Mouse (Mus musculus): Measurements from ENCODE around the gene Cyp4f14. TPM values are rescaled to one million over a fixed set of nuclear protein-coding genes. Genes with fewer than 3 reads are reported as not detected.

Cyp4f14 gene
- polyA plus RNA-seq (2015; fragmentation: Nextera tagmentation; extraction: Ambion mirVana), result not detected in 2 replicates

- Histone ChIP-seq H3K27me3 (peaks cover 8% of the 10 kb centered on the region; the same call in 1 of the 2 replicates), H3K9me3 (replicated peaks) (no peaks in the 10 kb centered on the region; the same call in 1 of the 2 replicates), H3K36me3 (no peaks in the 10 kb centered on the region), H3K9ac (no peak within 1 kb of the TSS), H3K4me2 (no peak within 1 kb of the TSS), H3K4me1 (no peaks in the 10 kb centered on the region), H3K27ac (no peak within 1 kb of the TSS), H3K4me3 (replicated peaks) (no peak within 1 kb of the TSS)
- no peak for ATAC-seq (replicated peaks; ENCODE audit: low FRiP score)
- 57% methylated on average over 2 of the region's 2 CpGs for WGBS
These were observed at the start of gene Cyp4f14 for GRCm38 (mm10) chr17:32917131-32917530. Gene Cyp4f14 (minus strand): TSS chr17:32917342.

- peak; percentile 99 for ATAC-seq (replicated peaks; ENCODE audit: low FRiP score)
- Histone ChIP-seq H3K27me3 (no peaks in the 10 kb centered on the region), H3K9ac (peak within 1 kb of the TSS; percentile 75), H3K4me3 (replicated peaks) (peak within 1 kb of the TSS; percentile 89), H3K36me3 (no peaks in the 10 kb centered on the region), H3K4me1 (peaks cover 16% of the 10 kb centered on the region), H3K27ac (peak within 1 kb of the TSS; percentile 96), H3K4me2 (peak within 1 kb of the TSS; percentile 81), H3K9me3 (replicated peaks) (no peaks in the 10 kb centered on the region)
- under 1% methylated on average over 33 of the region's 33 CpGs for WGBS
These were observed 48.6 kb upstream of the Cyp4f14 start, which contains the start of gene Zfp472 for GRCm38 (mm10) chr17:32965623-32966290. Gene Zfp472 (plus strand): TSS chr17:32965814.

DNA sequence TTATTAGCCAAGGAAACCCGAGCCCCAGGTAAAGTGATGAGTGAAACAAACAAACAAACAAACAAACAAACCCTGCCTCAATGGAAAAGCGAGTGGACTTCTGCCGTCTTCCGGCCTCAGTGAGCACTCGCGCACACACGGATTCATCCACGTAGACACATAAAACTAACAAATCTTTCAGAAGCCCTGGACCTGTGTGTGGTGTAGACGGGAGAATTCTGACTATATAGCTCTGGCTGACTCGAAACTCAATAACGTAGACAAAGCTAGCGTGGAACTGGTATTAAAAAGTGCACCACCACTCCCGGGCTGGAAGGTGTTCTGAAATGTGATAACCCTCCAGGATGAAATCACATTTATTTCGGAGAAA lies 48.1 kb upstream of the Cyp4f14 start:
- H3K4me3 ChIP-seq (replicated peaks), result peak overlapping the region; percentile 89
- H3K27ac ChIP-seq, result peak overlapping the region; percentile 96
- peaks cover 16% of the 10 kb centered on the region for H3K4me1 ChIP-seq
- H3K9ac ChIP-seq, result peak overlapping the region; percentile 62
- H3K9me3 ChIP-seq (replicated peaks), result no peaks in the 10 kb centered on the region
- H3K36me3 ChIP-seq, result no peaks in the 10 kb centered on the region
- WGBS, result under 1% methylated on average over 14 of the region's 14 CpGs
- ATAC-seq (replicated peaks; ENCODE audit: low FRiP score), result peak; percentile 55
- no peaks in the 10 kb centered on the region for H3K27me3 ChIP-seq
- H3K4me2 ChIP-seq, result peak overlapping the region; percentile 81

GRCm38 (mm10) chr17:32951441-32951840 lies 34.3 kb upstream of the Cyp4f14 start:
- peaks cover 12% of the 10 kb centered on the region for H3K4me1 ChIP-seq
- H3K27ac ChIP-seq, result no peak overlapping the region
- no peak overlapping the region for H3K4me3 ChIP-seq (replicated peaks)
- H3K27me3 ChIP-seq, result no peaks in the 10 kb centered on the region
- no peaks in the 10 kb centered on the region for H3K36me3 ChIP-seq
- 30% methylated on average over 16 of the region's 16 CpGs for WGBS
- ATAC-seq (replicated peaks; ENCODE audit: low FRiP score), result no peak
- no peak overlapping the region for H3K9ac ChIP-seq
- H3K4me2 ChIP-seq, result 0 out of 2 replicates have a peak overlapping the region, but pooled peaks have one; percentile 19
- no peaks in the 10 kb centered on the region for H3K9me3 ChIP-seq (replicated peaks)

DNA sequence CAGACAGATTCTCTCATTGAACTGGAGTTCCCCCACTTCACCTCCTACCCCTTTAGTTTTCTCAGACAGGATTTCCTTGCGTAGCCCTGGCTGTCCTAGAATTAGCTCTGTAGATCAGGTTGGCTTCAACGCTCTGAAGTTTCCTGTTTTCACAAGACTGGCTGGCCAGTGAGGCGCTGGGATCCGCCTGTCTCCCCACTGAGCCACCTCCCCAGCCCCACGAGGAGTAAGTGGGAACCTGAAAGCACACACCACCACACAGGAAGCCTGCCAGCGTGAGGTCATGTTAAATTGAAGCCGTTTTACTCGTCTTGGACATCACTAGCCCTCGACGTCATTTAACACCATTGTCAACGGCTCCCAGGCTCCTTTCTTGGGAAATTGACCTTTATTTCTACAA lies 33.9 kb upstream of the Cyp4f14 start:
- Histone ChIP-seq H3K4me1 (peaks cover 15% of the 10 kb centered on the region), H3K9ac (no peak overlapping the region), H3K36me3 (no peaks in the 10 kb centered on the region), H3K27me3 (no peaks in the 10 kb centered on the region), H3K27ac (no peak overlapping the region), H3K9me3 (replicated peaks) (no peaks in the 10 kb centered on the region), H3K4me3 (replicated peaks) (no peak overlapping the region), H3K4me2 (no peak overlapping the region)
- no peak for ATAC-seq (replicated peaks; ENCODE audit: low FRiP score)
- 81% methylated on average over 11 of the region's 11 CpGs for WGBS

GRCm38 (mm10) chr17:32950136-32950535 lies 33.0 kb upstream of the Cyp4f14 start:
- 84% methylated on average over 3 of the region's 3 CpGs for WGBS
- Histone ChIP-seq H3K4me2 (no peak overlapping the region), H3K9me3 (replicated peaks) (no peaks in the 10 kb centered on the region), H3K4me1 (peaks cover 15% of the 10 kb centered on the region), H3K27ac (no peak overlapping the region), H3K36me3 (no peaks in the 10 kb centered on the region), H3K9ac (no peak overlapping the region), H3K4me3 (replicated peaks) (no peak overlapping the region), H3K27me3 (no peaks in the 10 kb centered on the region)
- ATAC-seq (replicated peaks; ENCODE audit: low FRiP score), result no peak

- Histone ChIP-seq H3K9ac (peak within 1 kb of the TSS; percentile 58), H3K36me3 (no peaks in the 10 kb centered on the region), H3K9me3 (replicated peaks) (no peaks in the 10 kb centered on the region), H3K27me3 (no peaks in the 10 kb centered on the region), H3K4me1 (peaks cover 15% of the 10 kb centered on the region), H3K4me3 (replicated peaks) (peak within 1 kb of the TSS; percentile 66), H3K4me2 (peak within 1 kb of the TSS; percentile 81), H3K27ac (peak within 1 kb of the TSS; percentile 84)
- WGBS, result 22% methylated on average over 12 of the region's 12 CpGs
- ATAC-seq (replicated peaks; ENCODE audit: low FRiP score), result peak; percentile 99
These were observed 30.2 kb upstream of the Cyp4f14 start, which contains the start of gene Cyp4f13 for GRCm38 (mm10) chr17:32947215-32947914. Gene Cyp4f13 (minus strand): TSS chr17:32947402.

DNA sequence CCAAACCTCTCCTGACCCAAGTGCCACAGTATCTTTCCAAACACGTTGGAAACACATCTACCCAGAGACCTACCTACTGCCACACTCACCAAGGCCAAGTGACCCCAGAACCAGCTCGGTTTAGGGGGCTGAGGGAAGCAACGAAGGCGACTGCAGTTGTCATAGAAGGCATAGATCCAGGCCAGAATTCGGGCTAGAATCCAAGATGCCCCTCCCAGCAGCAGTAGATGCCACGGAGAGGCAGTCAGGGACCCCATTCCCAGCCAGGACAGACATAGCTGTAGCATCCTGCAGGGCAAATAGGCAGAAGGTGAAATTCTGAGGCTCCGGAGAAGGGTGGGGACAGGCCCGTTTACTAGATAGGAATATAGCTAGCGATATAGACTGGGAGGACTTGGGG lies 29.6 kb upstream of the Cyp4f14 start:
- Histone ChIP-seq H3K4me3 (replicated peaks) (peak overlapping the region; percentile 66), H3K9ac (peak overlapping the region; percentile 58), H3K36me3 (no peaks in the 10 kb centered on the region), H3K9me3 (replicated peaks) (no peaks in the 10 kb centered on the region), H3K27ac (peak overlapping the region; percentile 84), H3K4me1 (peaks cover 15% of the 10 kb centered on the region), H3K27me3 (no peaks in the 10 kb centered on the region), H3K4me2 (peak overlapping the region; percentile 81)
- 59% methylated on average over 9 of the region's 9 CpGs for WGBS
- no peak for ATAC-seq (replicated peaks; ENCODE audit: low FRiP score)

DNA sequence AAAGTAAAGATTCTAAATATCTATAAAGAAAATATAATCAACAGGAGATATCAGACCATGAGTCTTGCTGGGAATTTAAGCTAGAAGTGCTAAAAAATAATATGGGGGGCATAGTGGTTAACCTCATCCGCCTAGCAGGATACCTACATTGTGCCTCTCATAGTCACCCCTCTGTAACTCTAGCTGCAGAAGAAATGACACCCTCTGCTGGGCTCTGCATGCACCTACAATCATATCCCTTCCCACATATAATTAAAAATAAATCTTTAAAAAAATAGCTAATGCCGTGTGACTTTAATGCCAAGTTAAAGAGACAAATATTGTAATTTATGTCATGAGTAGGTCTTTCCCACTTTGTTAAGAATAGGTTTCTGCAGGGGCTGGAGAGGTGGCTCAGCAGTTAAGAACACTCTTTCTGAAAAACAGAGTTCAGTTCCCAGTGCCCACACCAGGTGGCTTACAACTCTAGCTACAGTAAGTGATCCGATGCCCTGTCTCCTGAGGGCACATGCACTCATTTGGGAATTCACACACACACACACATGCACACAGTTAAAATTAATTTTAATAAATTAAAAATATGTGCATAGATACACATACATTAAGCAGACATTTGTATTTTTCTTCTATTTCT lies 27.4 kb upstream of the Cyp4f14 start:
- no peaks in the 10 kb centered on the region for H3K27me3 ChIP-seq
- H3K4me3 ChIP-seq (replicated peaks), result no peak overlapping the region
- H3K4me2 ChIP-seq, result no peak overlapping the region
- 67% methylated on average over 3 of the region's 3 CpGs for WGBS
- no peak for ATAC-seq (replicated peaks; ENCODE audit: low FRiP score)
- H3K27ac ChIP-seq, result no peak overlapping the region
- H3K36me3 ChIP-seq, result no peaks in the 10 kb centered on the region
- no peaks in the 10 kb centered on the region for H3K9me3 ChIP-seq (replicated peaks)
- no peak overlapping the region for H3K9ac ChIP-seq
- peaks cover 15% of the 10 kb centered on the region for H3K4me1 ChIP-seq

- H3K9ac ChIP-seq, result no peak overlapping the region
- H3K4me3 ChIP-seq (replicated peaks), result no peak overlapping the region
- H3K27ac ChIP-seq, result no peak overlapping the region
- WGBS, result 91% methylated on average over 3 of the region's 3 CpGs
- H3K4me1 ChIP-seq, result peaks cover 15% of the 10 kb centered on the region
- H3K9me3 ChIP-seq (replicated peaks), result no peaks in the 10 kb centered on the region
- H3K36me3 ChIP-seq, result no peaks in the 10 kb centered on the region
- no peak for ATAC-seq (replicated peaks; ENCODE audit: low FRiP score)
- no peak overlapping the region for H3K4me2 ChIP-seq
- no peaks in the 10 kb centered on the region for H3K27me3 ChIP-seq
These were observed 26.5 kb upstream of the Cyp4f14 start for GRCm38 (mm10) chr17:32943661-32944060.

DNA sequence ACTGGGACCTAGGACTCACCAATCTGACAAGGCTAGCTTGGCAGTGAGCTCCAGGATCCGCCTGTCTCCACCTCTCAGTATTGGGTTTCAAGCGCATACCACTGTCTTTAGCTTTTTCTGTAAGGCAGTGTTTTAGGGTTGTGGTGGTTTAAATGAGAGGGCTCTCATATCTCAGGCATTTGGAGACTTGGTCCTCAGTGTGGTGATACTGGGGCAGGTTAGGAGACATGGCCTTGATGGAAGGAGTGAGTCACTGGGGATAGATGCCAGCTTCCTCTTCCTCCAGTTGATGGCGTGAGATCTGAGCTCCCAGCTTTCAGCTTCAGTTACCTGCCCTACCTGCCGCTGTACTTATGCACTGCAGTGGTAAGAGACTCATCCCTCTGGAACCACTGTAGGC lies 22.7 kb upstream of the Cyp4f14 start:
- no peaks in the 10 kb centered on the region for H3K27me3 ChIP-seq
- no peaks in the 10 kb centered on the region for H3K9me3 ChIP-seq (replicated peaks)
- H3K27ac ChIP-seq, result no peak overlapping the region
- no peaks in the 10 kb centered on the region for H3K36me3 ChIP-seq
- H3K4me3 ChIP-seq (replicated peaks), result no peak overlapping the region
- no peaks in the 10 kb centered on the region for H3K4me1 ChIP-seq
- no peak for ATAC-seq (replicated peaks; ENCODE audit: low FRiP score)
- 73% methylated on average over 4 of the region's 4 CpGs for WGBS
- no peak overlapping the region for H3K4me2 ChIP-seq
- H3K9ac ChIP-seq, result no peak overlapping the region

DNA sequence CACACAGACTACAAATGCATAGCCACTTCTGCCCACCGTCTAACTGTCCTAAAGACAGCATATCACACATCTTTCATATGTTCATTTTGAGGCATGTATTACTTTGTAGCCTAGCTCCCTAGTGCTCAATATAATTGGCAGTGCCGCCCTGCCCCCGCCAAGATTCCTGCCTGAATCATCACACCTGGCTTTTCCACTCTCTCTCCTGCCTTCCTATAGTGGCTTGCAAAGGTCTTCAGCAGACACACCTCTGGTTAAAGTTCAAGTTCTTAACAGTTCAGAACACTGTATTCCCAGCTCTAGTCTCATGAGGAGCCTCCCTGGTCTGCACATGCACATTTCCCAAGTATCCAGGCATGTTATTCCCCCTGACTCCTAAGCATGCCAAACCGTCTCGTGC lies 10.7 kb upstream of the Cyp4f14 start:
- 83% methylated on average over 5 of the region's 5 CpGs for WGBS
- Histone ChIP-seq H3K9me3 (replicated peaks) (no peaks in the 10 kb centered on the region), H3K36me3 (no peaks in the 10 kb centered on the region), H3K27ac (no peak overlapping the region), H3K4me1 (peaks cover 8% of the 10 kb centered on the region), H3K27me3 (0 out of 2 replicates have a peak, but pooled peaks cover 2% of the 10 kb centered on the region), H3K4me2 (no peak overlapping the region), H3K4me3 (replicated peaks) (no peak overlapping the region), H3K9ac (no peak overlapping the region)
- ATAC-seq (replicated peaks; ENCODE audit: low FRiP score), result no peak

All from kidney, embryonic 15.5 days (tissue).